Mouse (Mus musculus) G1E (cell line): ENCODE data around the gene Kremen2. TPM values are rescaled to one million over a fixed set of nuclear protein-coding genes. Genes with fewer than 3 reads are reported as not detected.

Source experiments
- ATAC-seq: 2 replicates; pipeline ENCODE4 v1.8.0; 2016; ENCODE audit warnings: mild to moderate bottlenecking; ENCODE audit not compliant: insufficient number of reproducible peaks, poor library complexity, low FRiP score, severe bottlenecking; ENCODE audit errors: extremely low read depth
- DNase-seq: peaks from one replicate; pipeline ENCODE4 v3.0.0; 2012; ENCODE audit warnings: low spot score
- H3K27me3 ChIP-seq: 2 replicates; pipeline ENCODE4 v1.6.1; 2012; ENCODE audit warnings: mild to moderate bottlenecking, low read length, inconsistent platforms; ENCODE audit not compliant: insufficient read depth
- H3K36me3 ChIP-seq: replicated peaks from 2 replicates; pipeline ENCODE3; 2012; ENCODE audit warnings: mild to moderate bottlenecking, inconsistent platforms
- H3K4me1 ChIP-seq: 2 replicates; pipeline ENCODE4 v1.6.1; 2012; ENCODE audit warnings: low read depth, low read length, inconsistent platforms, mixed read lengths; ENCODE audit not compliant: insufficient read depth
- H3K4me3 ChIP-seq: 2 replicates; pipeline ENCODE4 v1.5.1; 2012; ENCODE audit warnings: low read depth, mild to moderate bottlenecking, inconsistent platforms, low read length, moderate library complexity, mixed read lengths
- H3K9me3 ChIP-seq: replicated peaks from 2 replicates; pipeline ENCODE4 v1.6.1; 2012; ENCODE audit warnings: inconsistent platforms
- CTCF ChIP-seq: IDR thresholded peaks from 2 replicates; pipeline ENCODE4 v1.5.1; 2012; ENCODE audit warnings: low read depth, low read length, inconsistent platforms, mixed read lengths
- GATA1 ChIP-seq: IDR thresholded peaks from 2 replicates; pipeline ENCODE4 v1.6.1; 2012; ENCODE audit warnings: borderline replicate concordance, low read length, inconsistent platforms, mixed read lengths
- GATA2 ChIP-seq: IDR thresholded peaks from 2 replicates; pipeline ENCODE4 v1.6.1; 2012; ENCODE audit warnings: low read depth, low read length, inconsistent platforms, borderline replicate concordance
- POLR2AphosphoS5 ChIP-seq: IDR thresholded peaks from 2 replicates; pipeline ENCODE4 v1.6.1; 2012; ENCODE audit warnings: low read depth, low read length, inconsistent platforms; ENCODE audit not compliant: insufficient replicate concordance
- TAL1 ChIP-seq: conservative IDR thresholded peaks from 2 replicates; pipeline ENCODE4 v1.6.1; 2012; ENCODE audit warnings: low read depth, low read length, inconsistent platforms, mixed read lengths
- polyA plus RNA-seq: library from polyadenylated mRNA; stranded (reverse); fragments of >175 nt; gene quantifications from 2 replicates; pipeline ENCODE4 v1.2.3, GENCODE M21; 2012
- total RNA-seq, 2 experiments: library from RNA; stranded (forward) in 1 of 2; stranded (reverse) in 1 of 2; fragments of 200-1000 nt in 1 of 2; fragments of >200 nt in 1 of 2; fragmentation: Nextera tagmentation in 1 of 2; gene quantifications; 2 replicates each; pipeline ENCODE4 v1.2.3; 2014 to 2017

Gene Kremen2
- total and polyA plus RNA-seq, 3 experiments, result 0.05 to 1.4 TPM; not detected in 1

- Histone ChIP-seq H3K9me3 (no peaks in the 10 kb centered on the region), H3K4me3 (peak overlapping the region; percentile 83), H3K4me1 (peaks cover 29% of the 10 kb centered on the region), H3K27me3 (peaks cover 10% of the 10 kb centered on the region), H3K36me3 (peaks cover 11% of the 10 kb centered on the region)
- TF ChIP-seq CTCF (no peak), GATA2 (no peak), GATA1 (no peak), POLR2AphosphoS5 (no peak)
- peak; percentile 77 for DNase-seq
- peak; percentile 79 for ATAC-seq
Observed at GRCm38 (mm10) chr17:23726758-23727142, 18.9 kb downstream of the Kremen2 start.

- TF ChIP-seq POLR2AphosphoS5 (no peak), CTCF (no peak), TAL1 (no peak), GATA2 (no peak), GATA1 (no peak)
- peaks cover 16% of the 10 kb centered on the region for H3K27me3 ChIP-seq
- peak within 1 kb of the TSS; percentile 83 for H3K4me3 ChIP-seq
- DNase-seq, result peak; percentile 96
- ATAC-seq, result peak; percentile 80
- peaks cover 29% of the 10 kb centered on the region for H3K4me1 ChIP-seq
- H3K36me3 ChIP-seq, result peaks cover 7% of the 10 kb centered on the region
- no peaks in the 10 kb centered on the region for H3K9me3 ChIP-seq
Observed at GRCm38 (mm10) chr17:23725999-23726757, 19.5 kb downstream of the Kremen2 start, which contains the start of gene Pkmyt1. Pkmyt1 (plus strand) TSS chr17:23726336.

DNA sequence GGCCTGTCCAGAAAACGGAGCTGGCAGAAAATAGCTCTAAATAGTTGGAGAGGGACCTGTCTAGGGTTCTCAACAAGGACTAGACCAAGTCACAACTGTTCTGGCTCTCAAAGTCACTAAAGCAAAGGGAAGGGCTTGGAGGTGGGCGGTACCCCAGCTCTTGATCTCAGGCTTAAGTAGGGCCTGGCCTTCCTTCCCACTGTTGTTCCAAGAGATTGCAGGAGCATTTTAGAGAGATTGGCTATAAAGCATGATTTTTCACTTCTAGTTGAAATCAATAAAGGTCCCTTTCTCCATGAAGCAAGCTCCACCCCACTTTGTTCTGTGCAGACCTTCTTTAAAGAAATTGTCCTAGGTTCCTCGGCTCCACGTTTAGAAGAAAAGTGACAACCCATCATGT lies 20.2 kb downstream of the Kremen2 start:
- Histone ChIP-seq H3K36me3 (peaks cover 7% of the 10 kb centered on the region), H3K4me1 (peaks cover 29% of the 10 kb centered on the region), H3K4me3 (peak overlapping the region; percentile 83), H3K9me3 (no peaks in the 10 kb centered on the region), H3K27me3 (peaks cover 23% of the 10 kb centered on the region)
- TF ChIP-seq GATA1 (no peak), TAL1 (no peak), CTCF (no peak), POLR2AphosphoS5 (no peak), GATA2 (no peak)
- DNase-seq (no peak), ATAC-seq (no peak)

DNA sequence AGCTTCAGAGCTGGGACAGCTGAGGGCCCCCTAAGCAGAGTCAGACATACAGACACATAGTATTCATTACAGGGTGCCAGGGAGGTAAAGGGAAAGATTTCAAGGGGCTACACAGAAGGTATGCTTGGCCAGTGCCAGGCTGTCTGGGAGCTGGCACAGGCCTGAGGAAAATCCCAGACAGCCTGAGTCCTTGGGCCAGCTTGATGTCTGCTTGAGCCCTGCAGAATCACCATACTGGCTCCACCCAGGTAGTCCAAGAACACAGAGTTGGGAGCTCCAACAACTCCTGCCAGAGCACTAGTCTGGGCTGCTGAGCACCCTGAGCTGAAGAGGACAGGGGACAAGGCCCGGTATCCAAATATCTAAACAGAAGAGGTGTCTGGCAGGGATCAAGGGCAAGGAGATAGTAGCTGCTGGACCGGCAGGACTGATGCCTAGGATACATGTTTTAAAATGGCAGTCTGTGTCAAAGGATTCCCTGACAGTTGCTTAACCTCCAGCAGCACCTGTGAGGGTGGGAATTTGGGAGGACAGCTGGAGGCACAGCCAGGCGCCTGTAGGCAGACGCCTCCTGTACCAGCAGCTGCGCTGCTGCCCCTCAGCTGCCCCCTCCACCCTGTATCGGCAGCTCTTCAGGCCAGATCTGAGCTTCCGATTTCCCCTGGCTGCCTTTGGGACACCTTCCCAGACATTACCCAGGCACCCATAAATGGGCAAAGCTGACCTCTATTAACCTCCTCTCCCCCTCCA lies 23.1 kb downstream of the Kremen2 start, which contains the start of gene 1520401A03Rik:
TSS of gene 1520401A03Rik (minus strand) at position 408 of the 750 bp plus-strand sequence.
- Histone ChIP-seq H3K9me3 (no peaks in the 10 kb centered on the region), H3K36me3 (no peaks in the 10 kb centered on the region), H3K27me3 (peaks cover 38% of the 10 kb centered on the region), H3K4me3 (no peak within 1 kb of the TSS), H3K4me1 (peaks cover 21% of the 10 kb centered on the region)
- ATAC-seq (no peak), DNase-seq (no peak)
- no peak for TF ChIP-seq POLR2AphosphoS5

DNA sequence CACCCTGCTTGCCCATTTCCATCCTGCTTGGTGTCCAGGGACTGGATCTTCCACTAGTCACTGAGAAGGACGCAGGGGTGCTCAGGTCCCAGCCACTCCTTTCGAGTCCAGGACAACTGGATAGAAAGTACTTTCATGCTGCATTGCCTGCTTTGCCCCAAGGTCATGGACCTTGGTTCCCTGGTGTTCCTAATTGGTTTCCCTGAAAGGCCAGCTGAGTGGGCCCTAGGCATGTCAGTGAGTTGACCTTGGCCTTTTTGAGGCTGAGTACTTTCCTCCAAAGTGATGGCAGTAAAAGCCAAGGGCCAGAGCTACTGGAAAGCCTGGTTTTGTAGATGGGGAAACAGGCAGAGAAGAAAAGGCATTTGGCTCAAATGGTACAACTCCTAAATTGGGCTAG lies 23.7 kb downstream of the Kremen2 start:
- H3K27me3 ChIP-seq, result peaks cover 38% of the 10 kb centered on the region
- H3K4me3 ChIP-seq, result no peak overlapping the region
- H3K36me3 ChIP-seq, result no peaks in the 10 kb centered on the region
- DNase-seq (no peak), ATAC-seq (no peak)
- H3K9me3 ChIP-seq, result no peaks in the 10 kb centered on the region
- H3K4me1 ChIP-seq, result peaks cover 14% of the 10 kb centered on the region
- TF ChIP-seq GATA1 (no peak), CTCF (no peak), TAL1 (no peak), GATA2 (no peak), POLR2AphosphoS5 (no peak)

DNA sequence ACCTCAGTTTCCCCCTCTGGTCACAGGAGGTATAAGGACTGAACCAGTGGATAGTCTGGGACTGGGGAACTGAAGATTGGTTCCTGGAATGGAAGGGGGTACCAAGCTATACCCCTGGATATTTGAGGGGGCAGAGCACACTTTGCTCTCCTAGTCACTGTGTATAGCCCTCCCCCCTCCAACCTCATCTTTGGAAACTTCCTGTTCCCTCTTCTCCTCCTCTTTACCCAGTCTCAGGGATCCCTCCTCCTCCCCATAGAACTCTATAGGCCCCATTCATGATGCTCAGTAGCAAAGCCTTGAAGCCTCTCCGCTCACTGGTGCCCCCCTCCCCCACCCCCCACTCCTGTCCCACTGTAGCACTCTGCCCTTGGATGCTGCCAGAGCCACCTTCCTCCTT lies 26.2 kb downstream of the Kremen2 start:
- H3K36me3 ChIP-seq, result no peaks in the 10 kb centered on the region
- DNase-seq (no peak), ATAC-seq (no peak)
- no peak for TF ChIP-seq TAL1
- no peak for TF ChIP-seq POLR2AphosphoS5
- no peak for TF ChIP-seq GATA1
- no peak for TF ChIP-seq CTCF
- TF ChIP-seq GATA2, result no peak
- no peak overlapping the region for H3K4me3 ChIP-seq
- peaks cover 43% of the 10 kb centered on the region for H3K27me3 ChIP-seq
- no peaks in the 10 kb centered on the region for H3K4me1 ChIP-seq
- H3K9me3 ChIP-seq, result no peaks in the 10 kb centered on the region
